Mouse (Mus musculus): ENCODE measurements around the gene Mb.

- no peak for TF ChIP-seq CHD2 (IDR thresholded peaks at IDR 0.05; ENCODE audit: low read depth, low read length)
- no peak for TF ChIP-seq ZC3H11A (IDR thresholded peaks at IDR 0.05; ENCODE audit: borderline replicate concordance, low read depth, low read length)
- no peak for TF ChIP-seq ZNF384 (IDR thresholded peaks at IDR 0.05; ENCODE audit: low read depth, low read length)
- TF ChIP-seq MAFK (IDR thresholded peaks at IDR 0.05; ENCODE audit: insufficient read depth, low read depth, low read length) = no peak
Measured at GRCm38 (mm10) chr15:77072556-77073163, 22.2 kb upstream of the Mb start.

Measured in ES-E14 (cell line).